In genomic region chr6:127965497-127965896, GRCm38 (mm10) we compare ENCODE assay signal across 9 mouse cellular contexts.
A peak's percentile ranks its signal among the peaks of the same experiment; 100 is the strongest.
DNase-seq lines count a peak whose midpoint lies in the region; TF ChIP-seq lines count a peak whose summit lies in the region.
"Had no signal": no experiment of that assay in that cellular context is flagged by ENCODE, and none has a peak within 500 bp of the region (broad histone marks: within the 10 kb centered on the region; RNA-seq: fewer than 3 reads in every experiment).

No protein-coding gene starts in this region.

- H3K4me1 ChIP-seq in E14TG2a.4 (replicated peaks; ENCODE audit: low read depth, low read length) = peaks cover 12% of the 10 kb centered on the region
- H3K4me1 ChIP-seq in embryonic fibroblast, embryonic 13.5 days (ENCODE audit: control insufficient read depth, insufficient read depth, low read length) = no peaks in the 10 kb centered on the region
- H3K4me1 ChIP-seq: liver, embryonic 15.5 days had no signal

- H3K27ac ChIP-seq in embryonic fibroblast, embryonic 13.5 days (ENCODE audit: insufficient read depth, low read length) = no peak overlapping the region
- H3K27ac ChIP-seq: liver, embryonic 15.5 days had no signal

- DNase-seq in cerebellum, adult 18-20 months = peak; percentile 35 to 45
- no peak for DNase-seq in cerebellum, adult 9-10 months
- DNase-seq in layer of hippocampus, adult 9-11 months = peak; percentile 32
- peak; percentile 68 for DNase-seq in right cerebral cortex, postnatal 25 days
- DNase-seq in urinary bladder, postnatal 10 days (ENCODE audit: low spot score) = no peak
- no peak for DNase-seq in adrenal gland, adult 8-10 months

- no peak overlapping the region for H3K4me3 ChIP-seq in E14TG2a.4 (replicated peaks; ENCODE audit: low read length)
- H3K4me3 ChIP-seq in embryonic fibroblast, embryonic 13.5 days (ENCODE audit: insufficient read depth, low read length) = no peak overlapping the region
- H3K4me3 ChIP-seq: liver, embryonic 15.5 days had no signal

- no peaks in the 10 kb centered on the region for H3K9me3 ChIP-seq in E14TG2a.4 (ENCODE audit: low read length)
- H3K9me3 ChIP-seq: liver, embryonic 15.5 days had no signal

- no peaks in the 10 kb centered on the region for H3K27me3 ChIP-seq in E14TG2a.4 (ENCODE audit: insufficient read depth, low read length)
- H3K27me3 ChIP-seq: liver, embryonic 15.5 days had no signal

- TF ChIP-seq CTCF in E14TG2a.4 (conservative IDR thresholded peaks at IDR 0.05; ENCODE audit: low read length) = peak; percentile 16
- TF ChIP-seq CTCF in embryonic fibroblast, embryonic 13.5 days (IDR thresholded peaks at IDR 0.05; ENCODE audit: borderline replicate concordance, insufficient read depth, low read length) = peak; percentile 80; the same call in 1 of the 2 replicates

- peaks cover 34% of the 10 kb centered on the region for H3K36me3 ChIP-seq in E14TG2a.4 (ENCODE audit: insufficient read depth, low read length)
- H3K36me3 ChIP-seq: liver, embryonic 15.5 days had no signal

- no peak for TF ChIP-seq POLR2A in embryonic fibroblast, embryonic 13.5 days (IDR thresholded peaks at IDR 0.05; ENCODE audit: low read depth, low read length)

Comparison
In these comparisons a context has a peak if more than half of its experiments do, and no peak if none do; other contexts are left out.
1. DNase-seq: peak in cerebellum, adult 18-20 months (2 of 2), layer of hippocampus, adult 9-11 months (single experiment) and right cerebral cortex, postnatal 25 days (single experiment); none in cerebellum, adult 9-10 months (single experiment), urinary bladder, postnatal 10 days (single experiment) and adrenal gland, adult 8-10 months (single experiment).